Mouse (Mus musculus): ENCODE measurements around the gene 1700088E04Rik. TPM values are rescaled to one million over a fixed set of nuclear protein-coding genes. Genes with fewer than 3 reads are reported as not detected.

The 1700088E04Rik gene
- 1.6 TPM in 1 of 2 replicates, not detected in the other for polyA plus RNA-seq (2012; ENCODE audit: insufficient read depth, insufficient read length, missing spikeins)

DNA sequence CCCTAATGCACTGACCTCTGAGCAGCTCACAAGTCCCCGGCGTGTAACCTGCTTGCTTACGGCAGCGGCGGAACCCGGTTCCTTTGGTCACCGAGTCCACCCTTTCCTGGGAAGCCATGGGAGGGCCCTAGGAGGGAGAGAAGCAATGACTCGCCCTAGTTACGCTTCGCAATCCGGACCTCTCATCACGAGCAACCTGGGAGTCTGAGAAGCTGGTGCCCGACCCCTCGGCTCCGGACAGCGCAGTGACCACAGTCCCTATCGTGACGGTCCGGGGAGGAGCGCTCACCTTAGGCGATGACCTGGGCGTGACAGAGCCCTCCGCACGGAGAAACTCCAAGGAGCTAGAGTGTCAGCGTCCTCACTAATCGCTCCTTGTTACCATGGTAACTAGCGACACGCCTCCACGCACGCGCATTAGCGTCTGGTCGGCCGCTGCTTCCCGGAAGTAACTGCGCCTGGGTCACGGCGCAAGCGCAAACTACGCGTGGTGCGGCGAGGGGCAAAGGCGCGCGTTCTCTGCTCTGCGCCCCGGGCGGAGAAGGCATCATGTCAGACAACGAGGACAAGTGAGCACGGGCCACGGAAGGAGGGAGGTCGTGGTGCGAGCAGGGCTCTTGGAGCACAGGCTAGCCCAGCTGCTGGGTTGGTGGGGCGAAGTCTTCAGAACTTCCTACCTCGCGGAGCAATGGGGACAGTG lies at the start of gene 1700088E04Rik, which contains the start of gene Polr2f:
TSS of gene 1700088E04Rik (minus strand) at position 388 of the 700 bp plus-strand sequence.
TSS of gene Polr2f (plus strand) at position 144 of the 700 bp plus-strand sequence.
- Histone ChIP-seq H3K27ac (ENCODE audit: insufficient read depth, low read depth, low read length) (no peak within 1 kb of the TSS), H3K4me1 (ENCODE audit: control insufficient read depth, insufficient read depth, low read length) (peaks cover 10% of the 10 kb centered on the region), H3K4me3 (ENCODE audit: insufficient read depth, low read length) (peak within 1 kb of the TSS; percentile 81)
- TF ChIP-seq POLR2A (IDR thresholded peaks at IDR 0.05; ENCODE audit: borderline replicate concordance, low read depth, low read length), result no peak
- TF ChIP-seq CTCF (IDR thresholded peaks at IDR 0.05; ENCODE audit: low read depth, low read length), result 0 out of 2 replicates have a peak, but pooled peaks have one; percentile 7

DNA sequence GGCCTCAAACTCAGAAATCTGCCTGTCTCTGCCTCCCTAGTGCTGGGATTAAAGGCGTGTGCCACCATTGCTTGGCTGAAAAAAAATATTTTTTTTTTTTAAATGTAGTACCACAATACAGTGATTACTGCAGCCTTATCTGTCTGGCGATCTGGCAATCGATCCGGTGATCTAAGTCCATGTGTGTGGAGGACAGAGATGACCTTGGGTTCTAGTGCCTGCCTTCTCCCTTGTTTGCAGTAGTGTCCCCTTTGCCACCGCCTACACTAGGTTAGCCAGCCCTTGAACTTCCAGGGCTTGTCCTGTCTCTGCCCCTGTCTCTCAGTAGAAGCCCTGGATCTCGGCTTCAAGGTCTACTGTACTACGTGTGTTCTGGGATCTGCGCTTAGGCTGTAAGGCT lies 46.8 kb upstream of the 1700088E04Rik start:
- TF ChIP-seq POLR2A (IDR thresholded peaks at IDR 0.05; ENCODE audit: borderline replicate concordance, low read depth, low read length), result no peak
- no peak for TF ChIP-seq CTCF (IDR thresholded peaks at IDR 0.05; ENCODE audit: low read depth, low read length)
- H3K4me3 ChIP-seq (ENCODE audit: insufficient read depth, low read length), result no peak overlapping the region
- H3K27ac ChIP-seq (ENCODE audit: insufficient read depth, low read depth, low read length), result no peak overlapping the region
- H3K4me1 ChIP-seq (ENCODE audit: control insufficient read depth, insufficient read depth, low read length), result no peaks in the 10 kb centered on the region

DNA sequence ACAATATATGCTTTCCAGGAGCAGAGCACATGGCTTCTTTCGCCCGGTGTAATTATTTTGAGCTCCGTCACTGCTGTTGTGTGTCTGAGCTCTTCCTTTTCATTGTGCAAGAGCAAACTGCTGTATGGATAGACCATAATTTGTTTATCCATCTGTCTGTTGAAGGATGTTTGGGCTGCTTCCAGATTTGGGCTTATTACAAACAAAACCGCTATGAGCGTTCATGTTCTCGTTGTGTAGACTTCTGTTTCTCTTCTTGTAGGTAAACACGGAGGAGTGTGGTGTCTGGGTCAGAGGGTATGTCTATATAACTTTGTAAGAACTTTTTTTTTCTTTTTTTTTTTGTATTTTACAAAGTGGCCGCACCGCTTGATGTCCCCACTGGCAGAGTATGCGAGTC lies 44.2 kb upstream of the 1700088E04Rik start:
- Histone ChIP-seq H3K27ac (ENCODE audit: insufficient read depth, low read depth, low read length) (no peak overlapping the region), H3K4me1 (ENCODE audit: control insufficient read depth, insufficient read depth, low read length) (no peaks in the 10 kb centered on the region), H3K4me3 (ENCODE audit: insufficient read depth, low read length) (no peak overlapping the region)
- TF ChIP-seq CTCF (IDR thresholded peaks at IDR 0.05; ENCODE audit: low read depth, low read length) (no peak), POLR2A (IDR thresholded peaks at IDR 0.05; ENCODE audit: borderline replicate concordance, low read depth, low read length) (no peak)

DNA sequence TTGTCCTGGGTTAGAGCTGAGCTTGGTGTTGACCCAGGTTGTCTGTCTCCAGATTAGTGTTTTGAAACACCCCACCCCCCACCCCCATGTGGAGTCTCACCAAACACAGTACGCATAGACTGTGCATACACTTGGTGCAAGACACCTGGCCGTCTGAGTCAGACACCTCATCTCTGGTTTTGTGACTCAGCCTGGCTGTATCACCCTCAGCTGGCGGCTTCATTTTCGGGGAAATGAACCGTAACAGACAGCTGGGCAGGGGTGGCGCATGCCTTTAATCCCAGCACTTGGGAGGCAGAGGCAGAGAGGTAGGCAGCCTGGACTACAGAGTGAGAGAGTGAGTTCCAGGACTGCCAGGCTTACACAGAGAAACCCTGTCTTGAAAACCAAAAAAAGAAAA lies 35.9 kb upstream of the 1700088E04Rik start:
- TF ChIP-seq POLR2A (IDR thresholded peaks at IDR 0.05; ENCODE audit: borderline replicate concordance, low read depth, low read length) (no peak), CTCF (IDR thresholded peaks at IDR 0.05; ENCODE audit: low read depth, low read length) (no peak)
- Histone ChIP-seq H3K27ac (ENCODE audit: insufficient read depth, low read depth, low read length) (no peak overlapping the region), H3K4me3 (ENCODE audit: insufficient read depth, low read length) (no peak overlapping the region), H3K4me1 (ENCODE audit: control insufficient read depth, insufficient read depth, low read length) (no peaks in the 10 kb centered on the region)

DNA sequence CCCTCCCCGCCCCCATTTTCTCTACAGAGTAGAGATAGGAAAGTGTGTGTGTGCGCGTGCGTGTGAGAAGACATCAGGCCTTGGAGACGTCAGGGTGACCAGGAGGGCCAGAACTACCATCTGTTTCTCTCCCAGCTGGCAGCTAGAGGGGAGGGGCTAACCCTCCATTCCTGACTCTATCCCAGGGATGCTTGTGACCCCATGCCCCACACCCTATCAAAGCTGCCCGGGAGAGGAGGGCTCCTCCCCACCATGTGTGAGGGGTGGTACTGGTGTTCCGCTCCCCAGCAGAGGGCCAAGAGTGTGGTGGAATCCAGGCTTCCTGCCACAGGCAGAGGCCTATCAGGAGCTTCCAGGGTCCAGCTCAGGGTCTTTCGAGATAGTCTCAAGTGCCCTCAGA lies 25.7 kb upstream of the 1700088E04Rik start:
- H3K4me1 ChIP-seq (ENCODE audit: control insufficient read depth, insufficient read depth, low read length), result peaks cover 8% of the 10 kb centered on the region
- TF ChIP-seq CTCF (IDR thresholded peaks at IDR 0.05; ENCODE audit: low read depth, low read length), result no peak
- no peak overlapping the region for H3K27ac ChIP-seq (ENCODE audit: insufficient read depth, low read depth, low read length)

DNA sequence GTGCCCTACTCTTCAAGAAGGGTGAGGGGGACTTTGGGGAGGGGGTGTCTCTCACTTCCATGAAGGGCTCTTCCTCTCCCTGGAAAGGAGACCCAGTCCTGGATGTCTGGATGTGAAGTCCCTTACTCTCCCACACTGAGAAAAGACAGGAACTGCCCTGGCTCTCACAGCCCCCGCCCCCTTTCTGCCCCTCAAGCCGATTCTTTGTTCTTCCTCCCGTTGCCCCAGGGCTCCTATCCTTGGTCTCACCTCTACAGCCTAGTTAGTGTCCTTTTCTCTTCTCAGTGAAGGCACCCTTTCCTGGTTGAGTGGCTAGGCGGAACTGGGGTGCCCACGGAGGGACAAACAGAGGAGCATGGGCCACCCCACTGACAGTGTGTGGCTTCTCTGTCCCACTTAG lies 24.1 kb upstream of the 1700088E04Rik start, which contains the start of gene Sox10:
TSS of gene Sox10 (minus strand) at position 101 of the 400 bp plus-strand sequence.
- H3K27ac ChIP-seq (ENCODE audit: insufficient read depth, low read depth, low read length), result no peak within 1 kb of the TSS
- TF ChIP-seq CTCF (IDR thresholded peaks at IDR 0.05; ENCODE audit: low read depth, low read length) (no peak), POLR2A (IDR thresholded peaks at IDR 0.05; ENCODE audit: borderline replicate concordance, low read depth, low read length) (no peak)
- H3K4me1 ChIP-seq (ENCODE audit: control insufficient read depth, insufficient read depth, low read length), result peaks cover 8% of the 10 kb centered on the region
- no peak within 1 kb of the TSS for H3K4me3 ChIP-seq (ENCODE audit: insufficient read depth, low read length)

More for the DNA sequence above, 25.7 kb upstream of the 1700088E04Rik start:
- H3K4me3 ChIP-seq (ENCODE audit: insufficient read depth, low read length), result no peak overlapping the region

GRCm38 (mm10) chr15:79164251-79164650 lies 23.2 kb upstream of the 1700088E04Rik start:
- no peak for TF ChIP-seq POLR2A (IDR thresholded peaks at IDR 0.05; ENCODE audit: borderline replicate concordance, low read depth, low read length)
- TF ChIP-seq CTCF (IDR thresholded peaks at IDR 0.05; ENCODE audit: low read depth, low read length), result no peak
- Histone ChIP-seq H3K4me1 (ENCODE audit: control insufficient read depth, insufficient read depth, low read length) (peaks cover 8% of the 10 kb centered on the region), H3K27ac (ENCODE audit: insufficient read depth, low read depth, low read length) (no peak overlapping the region), H3K4me3 (ENCODE audit: insufficient read depth, low read length) (no peak overlapping the region)

- TF ChIP-seq POLR2A (IDR thresholded peaks at IDR 0.05; ENCODE audit: borderline replicate concordance, low read depth, low read length) (no peak), CTCF (IDR thresholded peaks at IDR 0.05; ENCODE audit: low read depth, low read length) (no peak)
- no peak overlapping the region for H3K27ac ChIP-seq (ENCODE audit: insufficient read depth, low read depth, low read length)
Observed at GRCm38 (mm10) chr15:79162822-79163221, 21.8 kb upstream of the 1700088E04Rik start.

GRCm38 (mm10) chr15:79162301-79162700 lies 21.2 kb upstream of the 1700088E04Rik start:
- Histone ChIP-seq H3K4me1 (ENCODE audit: control insufficient read depth, insufficient read depth, low read length) (peaks cover 6% of the 10 kb centered on the region), H3K27ac (ENCODE audit: insufficient read depth, low read depth, low read length) (no peak overlapping the region), H3K4me3 (ENCODE audit: insufficient read depth, low read length) (no peak overlapping the region)
- no peak for TF ChIP-seq POLR2A (IDR thresholded peaks at IDR 0.05; ENCODE audit: borderline replicate concordance, low read depth, low read length)

More at GRCm38 (mm10) chr15:79162822-79163221, 21.8 kb upstream of the 1700088E04Rik start:
- no peak overlapping the region for H3K4me3 ChIP-seq (ENCODE audit: insufficient read depth, low read length)
- peaks cover 6% of the 10 kb centered on the region for H3K4me1 ChIP-seq (ENCODE audit: control insufficient read depth, insufficient read depth, low read length)

- Histone ChIP-seq H3K4me3 (ENCODE audit: insufficient read depth, low read length) (no peak overlapping the region), H3K27ac (ENCODE audit: insufficient read depth, low read depth, low read length) (no peak overlapping the region), H3K4me1 (ENCODE audit: control insufficient read depth, insufficient read depth, low read length) (no peaks in the 10 kb centered on the region)
- TF ChIP-seq POLR2A (IDR thresholded peaks at IDR 0.05; ENCODE audit: borderline replicate concordance, low read depth, low read length) (no peak), CTCF (IDR thresholded peaks at IDR 0.05; ENCODE audit: low read depth, low read length) (no peak)
Observed at GRCm38 (mm10) chr15:79155572-79155971, 14.5 kb upstream of the 1700088E04Rik start.

All from bone marrow macrophage, adult 2 months (primary cell).